Mouse (Mus musculus): ENCODE results near the gene Sh3pxd2b.
A peak's percentile ranks its signal among the peaks of the same experiment; 100 is the strongest.

The Sh3pxd2b gene

DNA sequence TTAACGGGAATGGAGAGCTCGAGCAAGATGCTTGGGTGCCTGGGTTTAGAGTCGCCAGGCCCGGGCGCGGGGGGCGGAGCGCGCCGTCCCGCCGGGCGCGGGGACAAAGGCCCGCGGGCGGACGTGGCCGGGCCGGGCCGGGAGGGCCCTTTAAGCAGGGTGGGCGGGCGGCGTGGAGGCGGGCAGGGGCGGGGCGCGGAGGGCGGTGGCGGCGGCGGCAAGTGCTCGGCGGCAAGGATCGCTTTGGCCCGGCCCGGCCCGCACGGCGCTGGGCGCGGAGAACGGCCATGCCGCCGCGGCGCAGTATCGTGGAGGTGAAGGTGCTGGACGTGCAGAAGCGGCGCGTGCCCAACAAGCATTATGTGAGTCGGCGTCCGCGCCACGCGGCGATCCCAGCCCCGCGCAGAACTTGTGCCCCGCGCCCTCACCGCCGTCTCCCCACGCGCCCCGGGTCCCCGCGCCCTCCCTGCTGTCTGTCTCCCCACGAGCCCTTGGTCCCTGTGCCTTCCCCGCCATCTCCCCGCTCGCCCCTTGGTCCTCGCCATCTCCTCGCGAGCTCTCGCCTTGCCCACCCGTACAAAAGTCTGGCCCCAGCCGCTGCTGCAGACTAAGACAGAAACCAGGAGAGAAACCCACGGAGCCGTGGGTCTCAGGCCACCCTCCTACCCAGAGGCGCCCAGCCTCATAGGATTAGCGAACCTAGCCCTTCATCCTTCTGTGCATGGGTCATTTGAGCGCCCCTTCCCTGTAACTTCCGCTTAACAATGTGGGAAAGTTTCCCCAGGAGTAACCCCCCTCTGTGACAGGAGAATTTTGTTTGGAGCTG is at the start of gene Sh3pxd2b:
Gene Sh3pxd2b (plus strand): TSS at position 214 of the 826 bp plus-strand sequence.
- peak; percentile 64 for DNase-seq

DNA sequence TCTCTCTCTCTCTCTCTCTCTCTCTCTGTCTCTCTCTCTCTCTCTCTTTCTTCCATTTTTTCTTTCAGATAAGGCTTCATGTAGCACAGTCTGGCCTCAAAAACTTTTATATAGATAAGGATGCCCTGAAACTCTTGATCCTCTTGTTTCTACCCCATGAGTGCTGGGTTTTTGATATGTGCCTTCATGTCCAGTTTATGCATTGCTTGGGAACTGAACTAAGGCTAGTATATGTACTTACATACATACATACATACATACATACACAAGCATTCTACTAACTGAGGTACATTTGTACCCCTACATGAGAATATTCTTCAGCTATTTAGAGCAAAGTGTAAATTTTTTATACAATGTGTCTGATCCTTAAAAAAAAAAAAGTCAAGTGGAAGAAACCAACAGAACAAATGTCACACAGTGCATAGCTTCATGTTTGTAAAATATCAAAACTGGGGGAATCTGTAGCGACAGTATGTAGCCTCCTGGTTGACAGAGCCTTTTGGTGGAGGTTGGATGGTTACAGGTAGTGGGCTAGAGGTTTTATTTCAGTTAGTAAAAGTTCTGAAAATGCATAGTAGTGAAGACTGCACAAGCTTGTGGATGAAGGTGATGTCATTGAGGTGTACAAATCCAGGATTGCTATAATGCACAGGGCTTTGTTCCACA is 49.6 kb upstream of the Sh3pxd2b start:
- no peak for DNase-seq

DNA sequence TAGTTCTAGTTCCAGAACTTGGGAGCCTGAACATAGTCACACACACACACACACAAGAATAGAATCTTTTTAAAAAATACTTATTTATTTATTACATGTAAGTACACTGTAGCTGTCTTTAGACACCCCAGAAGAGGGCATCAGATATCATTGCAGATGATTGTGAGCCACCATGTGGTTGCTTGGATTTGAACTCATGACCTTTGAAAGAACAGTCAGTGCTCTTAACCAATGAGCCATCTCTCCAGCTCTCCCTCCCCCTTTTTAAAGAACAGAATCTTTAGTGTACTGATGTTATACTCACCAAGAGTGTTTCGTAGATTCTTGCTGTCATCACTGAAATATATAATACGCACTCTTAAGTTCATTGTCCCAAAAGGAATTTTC is 49.1 kb upstream of the Sh3pxd2b start:
- DNase-seq: no peak

DNA sequence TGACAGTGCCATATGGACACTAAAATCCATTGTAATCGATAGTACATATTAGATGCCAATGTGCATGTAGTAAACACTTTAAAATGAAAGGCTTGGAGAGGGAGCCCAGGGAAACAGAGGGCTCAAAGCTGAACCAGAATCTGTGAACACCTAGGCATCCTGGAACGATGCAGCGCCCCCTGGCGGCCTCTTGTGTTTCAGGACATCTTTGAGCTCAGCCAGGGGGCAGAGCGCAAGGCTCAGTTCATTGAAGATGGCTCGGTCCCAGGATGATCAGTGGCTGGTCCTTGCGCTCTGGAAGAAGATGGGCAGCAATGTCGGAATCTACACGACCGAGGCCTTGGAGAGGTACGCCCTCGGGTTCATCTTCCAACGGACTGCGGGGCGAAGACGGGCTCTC is 47.8 kb upstream of the Sh3pxd2b start, which contains the start of gene Hbq1a:
Gene Hbq1a (plus strand): TSS at position 205 of the 400 bp plus-strand sequence.
- DNase-seq: peak; percentile 69

DNA sequence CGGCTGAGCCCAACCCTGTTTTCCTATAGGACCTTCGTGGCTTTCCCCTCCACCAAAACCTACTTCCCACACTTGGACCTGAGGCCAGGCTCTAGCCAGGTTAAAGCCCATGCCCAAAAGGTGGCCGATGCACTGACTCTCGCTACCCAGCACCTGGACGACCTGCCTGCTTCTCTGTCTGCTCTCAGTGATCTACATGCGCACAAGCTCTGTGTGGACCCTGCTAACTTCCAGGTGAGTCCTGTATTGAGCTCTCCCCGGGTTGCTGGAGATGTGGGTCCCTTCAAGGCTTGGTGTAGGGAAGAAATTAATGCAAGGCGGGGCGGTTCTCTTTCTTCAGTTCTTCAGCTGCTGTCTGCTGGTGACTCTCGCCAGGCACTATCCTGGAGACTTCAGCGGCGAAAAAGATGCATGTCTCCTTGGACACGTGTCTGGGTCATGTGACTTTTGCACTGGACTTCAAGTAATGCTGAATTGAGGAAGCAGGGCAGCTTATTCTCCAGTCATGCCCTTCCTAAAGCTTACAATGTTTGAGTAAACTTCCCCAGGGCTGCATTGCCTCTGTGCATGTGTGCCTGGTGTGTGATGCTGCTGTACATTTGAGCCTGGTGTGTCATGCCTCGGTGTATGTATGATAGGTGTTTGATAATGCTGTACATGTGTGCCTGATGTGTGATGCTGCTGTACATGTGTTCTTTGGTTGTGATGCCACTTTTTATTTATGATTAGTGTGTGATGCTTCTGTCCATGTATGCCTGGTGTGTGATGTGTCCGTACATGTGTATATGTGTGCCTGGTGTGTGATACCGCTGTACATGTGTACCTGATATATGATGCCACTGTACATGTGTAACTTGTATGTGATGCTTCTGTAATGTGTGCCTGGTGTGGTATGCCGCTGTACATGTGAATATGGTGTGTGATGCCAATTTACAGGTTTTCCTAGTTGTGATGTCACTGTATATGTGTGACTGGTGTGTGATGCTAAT is 47.0 kb upstream of the Sh3pxd2b start:
- no peak for DNase-seq

DNA sequence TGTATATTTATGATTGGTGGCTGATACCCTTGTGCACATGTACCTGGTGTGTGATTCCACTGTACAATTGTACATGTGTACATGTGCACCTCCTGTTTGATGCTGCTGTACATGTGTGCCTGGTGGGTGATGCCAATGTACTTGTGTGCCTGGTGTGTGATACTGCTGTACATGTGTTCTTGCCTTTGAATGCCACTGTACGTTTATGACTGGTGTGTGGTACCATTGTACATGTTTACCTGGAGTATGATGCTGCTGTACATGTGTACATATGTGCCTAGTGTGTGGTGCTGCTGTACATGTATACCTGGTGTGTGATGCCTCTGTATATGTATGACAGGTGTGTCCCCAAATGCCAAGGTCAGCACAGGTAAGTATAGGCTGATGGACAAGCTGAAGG is 46.1 kb upstream of the Sh3pxd2b start:
- no peak for DNase-seq

DNA sequence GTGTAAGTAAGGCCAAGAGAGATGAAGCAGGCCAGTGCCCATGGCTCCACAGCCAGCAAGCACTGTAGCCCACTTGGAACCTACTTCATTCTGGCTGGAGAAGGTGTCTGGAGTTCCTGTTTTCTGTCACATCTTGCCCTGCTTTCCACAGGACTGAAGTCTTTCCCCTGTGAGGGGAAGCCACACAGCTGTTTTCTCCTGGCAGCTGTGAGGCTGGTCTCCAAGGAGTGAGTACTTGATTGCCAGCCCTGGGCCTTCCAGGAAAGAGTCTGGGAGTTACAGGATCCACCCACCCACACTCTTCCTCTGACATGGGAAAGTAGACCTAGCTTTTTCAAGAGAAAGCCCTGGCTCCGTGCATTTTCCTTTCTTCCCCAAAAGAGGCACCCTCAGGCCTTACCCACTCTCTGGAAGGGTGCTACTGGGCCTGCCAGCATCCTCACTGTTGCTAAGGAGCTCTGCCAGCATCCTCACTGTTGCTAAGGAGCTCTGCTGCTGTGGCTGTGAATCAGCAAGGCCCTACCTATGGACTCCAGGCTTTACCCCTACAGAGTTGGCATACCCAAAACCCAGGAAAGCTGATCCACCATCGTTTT is 44.7 kb upstream of the Sh3pxd2b start:
- DNase-seq: no peak

DNA sequence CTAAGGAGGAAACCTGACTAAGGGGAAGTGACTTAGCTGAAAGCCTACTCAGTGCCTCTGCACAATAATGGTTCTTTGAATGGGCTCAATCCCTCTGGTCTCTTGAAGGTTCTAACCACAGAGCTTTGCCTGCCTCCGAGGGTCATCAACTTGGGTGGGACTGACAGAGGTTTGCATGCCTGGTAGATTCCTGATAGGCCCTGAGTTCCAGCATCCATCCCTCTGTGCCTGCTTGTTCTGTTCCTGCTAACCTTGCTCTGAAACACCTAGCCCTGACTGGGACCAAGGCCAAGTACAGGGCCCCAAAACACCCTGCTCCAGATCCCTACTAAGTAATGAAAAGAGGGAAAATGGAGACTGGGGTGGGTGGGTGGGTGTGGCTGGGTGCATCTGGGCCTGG is 44.2 kb upstream of the Sh3pxd2b start:
- DNase-seq: no peak

DNA sequence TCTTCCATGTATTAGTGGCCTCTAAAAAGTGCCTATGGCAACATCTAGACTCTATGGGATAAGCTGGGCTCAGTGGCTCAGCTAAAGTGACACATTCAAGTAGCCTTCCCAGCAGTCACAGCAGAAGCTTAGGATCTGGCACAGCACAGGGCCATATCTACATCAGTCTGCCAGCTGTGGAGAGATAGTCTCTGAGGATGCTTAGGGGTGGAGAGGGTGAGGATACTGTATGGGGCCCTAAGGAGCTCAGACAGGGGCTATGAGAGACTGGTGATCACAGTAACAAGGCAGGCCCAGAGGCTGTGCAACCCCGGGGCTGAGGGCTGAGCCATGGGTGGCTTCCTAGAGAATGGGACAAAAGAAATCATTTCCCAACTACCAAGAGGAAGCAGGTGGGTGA is 40.6 kb upstream of the Sh3pxd2b start:
- DNase-seq: no peak

DNA sequence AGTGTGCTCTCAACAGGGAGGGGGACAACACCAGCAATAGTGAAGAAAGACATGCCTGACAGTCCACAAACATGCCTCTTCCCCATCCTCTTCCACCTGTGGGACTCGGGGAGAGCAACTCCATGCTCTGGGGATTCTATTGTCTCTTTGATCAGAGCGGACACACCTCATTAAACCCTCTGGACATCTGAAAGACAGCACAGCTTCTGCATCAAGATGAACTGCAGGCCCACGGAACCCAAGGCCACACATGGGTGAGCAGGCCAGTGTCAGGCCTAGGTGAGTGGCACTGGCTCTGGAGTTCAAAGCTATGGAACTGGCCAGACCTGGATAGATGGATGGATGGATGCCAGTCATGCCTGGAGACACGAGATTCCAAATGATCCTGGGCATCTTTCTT is 38.2 kb upstream of the Sh3pxd2b start:
- DNase-seq: no peak

DNA sequence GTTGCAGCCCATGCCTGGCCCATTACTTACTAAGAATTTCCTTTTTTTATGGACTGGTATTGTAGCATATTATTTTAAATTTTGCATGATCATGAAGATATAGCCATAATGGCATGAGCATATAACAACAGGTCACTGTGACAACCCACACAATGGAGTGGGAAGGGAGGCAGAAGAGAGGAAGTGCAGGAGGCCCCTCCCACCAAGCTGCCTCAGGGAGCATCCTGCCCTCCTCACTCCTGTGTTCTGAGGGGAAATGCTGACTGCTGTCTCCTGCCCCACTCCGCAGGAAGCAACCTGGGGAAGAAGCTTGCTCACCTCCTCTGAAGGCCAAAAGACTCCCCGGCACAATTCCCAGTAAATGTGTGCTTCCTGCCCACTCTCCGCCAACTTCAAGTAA is 37.7 kb upstream of the Sh3pxd2b start:
- DNase-seq: no peak

DNA sequence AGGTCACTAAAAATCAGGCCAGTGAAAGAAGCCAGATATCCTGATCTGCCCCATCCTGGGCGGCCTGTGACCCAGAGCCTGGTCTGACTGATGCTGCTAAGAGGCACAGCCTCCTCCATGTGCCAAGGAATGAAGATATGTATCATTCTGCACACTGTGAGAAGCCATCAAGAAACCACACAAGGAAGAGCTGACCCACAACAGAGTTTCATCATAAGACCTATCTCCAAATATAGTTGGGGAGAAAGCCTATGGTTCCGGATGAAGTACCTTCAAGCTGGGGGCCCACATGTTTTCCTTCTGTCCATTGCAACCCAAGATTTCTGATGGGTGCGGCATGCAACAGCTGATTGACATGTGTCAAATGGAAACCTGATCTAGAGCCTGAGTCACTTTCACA is 31.6 kb upstream of the Sh3pxd2b start:
- no peak for DNase-seq

DNA sequence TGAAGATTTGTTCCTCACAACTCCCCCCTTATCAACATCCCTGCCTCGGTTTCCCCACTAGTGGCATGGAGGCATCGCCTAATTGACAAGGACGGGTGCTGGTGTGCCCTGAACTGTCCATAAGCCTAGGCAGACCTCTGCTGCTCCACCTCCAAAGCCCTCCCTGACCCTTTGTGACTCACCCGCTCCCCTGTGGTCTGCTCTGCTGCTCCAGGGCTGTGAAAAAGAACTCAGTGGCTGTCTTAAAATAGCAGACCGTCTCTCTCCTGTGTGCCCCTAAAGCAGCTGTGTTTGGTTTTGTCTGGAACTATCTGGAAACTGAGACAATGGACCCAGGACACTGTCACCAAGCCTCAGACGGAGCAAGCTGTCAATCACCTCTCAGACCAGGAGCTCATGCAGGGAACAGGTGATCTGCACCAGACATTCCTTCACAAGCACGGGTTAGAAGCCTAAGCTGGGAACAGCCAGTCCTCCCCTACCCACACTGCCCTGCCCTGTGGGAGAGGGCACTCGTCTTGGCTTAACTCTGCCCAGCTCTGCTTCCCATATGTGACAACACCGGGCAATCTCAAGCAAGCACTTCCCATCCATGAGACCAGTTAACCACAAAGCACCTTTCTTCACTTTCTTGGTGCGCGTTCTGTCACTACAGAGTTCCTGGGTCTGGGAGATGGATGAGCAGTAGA is 27.0 kb upstream of the Sh3pxd2b start:
- DNase-seq: no peak

DNA sequence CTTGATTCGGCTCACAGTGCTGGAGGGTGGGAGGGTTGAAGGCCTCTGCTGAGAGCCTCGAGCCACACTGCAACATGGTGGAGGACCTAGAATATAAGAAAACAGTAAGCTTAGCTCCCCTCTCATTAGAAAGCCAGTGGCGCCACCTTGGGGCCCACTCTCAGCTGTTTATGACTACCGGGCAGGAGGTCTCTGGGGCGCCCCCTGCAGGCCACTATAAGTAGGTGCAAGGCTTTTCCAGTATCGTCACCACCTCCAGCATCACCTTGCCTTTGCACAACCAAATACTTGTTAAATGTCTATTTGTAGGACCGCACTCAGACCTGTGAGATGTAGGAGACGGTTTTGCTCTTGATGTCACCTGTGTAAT is 26.4 kb upstream of the Sh3pxd2b start:
- peak; percentile 54 for DNase-seq

DNA sequence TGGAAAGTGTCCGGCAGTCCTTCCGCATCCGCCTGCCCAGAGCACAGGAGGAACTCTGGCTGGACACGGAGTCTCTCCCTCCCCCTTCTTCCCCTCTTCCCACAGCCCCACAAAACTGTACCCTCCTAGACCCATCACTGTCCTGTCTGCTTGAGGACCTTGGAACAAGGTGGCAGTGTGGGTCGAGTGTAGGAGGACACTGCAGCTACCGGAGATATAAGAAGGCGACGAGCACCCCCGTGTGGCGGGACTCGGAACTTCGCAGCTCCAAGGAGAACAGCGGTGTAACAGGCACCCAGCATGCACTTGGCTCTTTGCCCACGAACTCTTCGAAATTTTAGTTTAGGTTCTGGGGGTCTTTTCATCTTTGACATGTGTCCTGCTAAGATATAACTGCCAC is 23.0 kb upstream of the Sh3pxd2b start:
- DNase-seq: peak; percentile 90

DNA sequence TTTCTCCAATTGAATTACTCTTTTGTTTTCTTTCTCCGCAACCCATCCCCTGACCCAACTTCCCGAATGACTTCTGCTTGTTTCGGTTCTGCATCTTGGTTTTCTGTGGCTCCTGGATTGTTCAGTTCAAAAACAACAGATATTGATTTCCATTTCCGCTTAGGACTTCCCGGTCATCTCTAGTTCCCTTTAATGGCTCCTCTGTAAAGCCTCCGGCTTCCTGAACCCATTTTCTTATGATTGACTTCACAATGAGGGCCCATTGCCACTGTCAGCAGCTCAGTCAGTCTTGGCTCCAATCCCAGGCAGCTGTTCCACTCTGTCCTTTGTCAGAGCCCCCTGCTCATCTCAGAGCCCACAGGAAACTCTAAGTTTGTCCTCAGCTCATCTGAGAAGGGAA is 16.5 kb upstream of the Sh3pxd2b start:
- DNase-seq: peak; percentile 32

DNA sequence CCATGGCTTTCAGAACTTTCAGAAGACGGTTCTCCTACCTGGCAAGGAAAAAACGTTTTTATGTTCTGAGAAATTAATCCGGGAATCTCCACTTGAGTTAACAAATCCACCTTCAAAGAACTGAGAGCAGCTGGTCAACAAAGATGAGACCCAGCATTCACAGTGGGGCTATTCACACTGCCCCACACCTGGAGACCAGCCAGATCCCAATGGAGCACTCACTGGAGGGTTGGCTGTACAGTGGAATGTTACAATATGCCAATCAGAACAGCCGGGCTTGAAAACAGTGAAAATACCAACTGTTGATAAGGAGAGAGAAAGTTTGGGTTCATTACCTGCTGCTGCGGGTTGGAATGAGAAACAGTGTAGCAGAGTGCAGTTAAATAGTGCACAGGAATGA is 15.8 kb upstream of the Sh3pxd2b start:
- DNase-seq: no peak

DNA sequence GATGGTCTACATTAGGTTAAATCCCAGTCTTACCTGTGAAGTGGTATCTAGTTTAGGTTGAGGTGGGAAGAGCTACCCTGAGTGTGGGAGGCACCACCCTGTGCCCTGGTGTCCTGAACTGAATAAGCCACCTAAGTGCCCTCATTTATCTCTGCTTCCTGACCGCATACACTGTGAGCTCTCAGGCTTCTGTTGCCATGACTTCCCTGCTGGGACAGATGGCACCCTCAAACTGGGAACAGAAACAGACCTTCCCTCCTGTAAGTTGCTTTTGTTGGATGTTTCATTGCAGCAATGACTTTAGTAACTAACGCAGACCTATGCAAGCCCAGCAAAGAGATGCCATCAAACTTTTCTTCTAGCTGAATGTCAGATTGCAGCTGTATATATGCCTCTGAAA is 14.4 kb upstream of the Sh3pxd2b start:
- no peak for DNase-seq

DNA sequence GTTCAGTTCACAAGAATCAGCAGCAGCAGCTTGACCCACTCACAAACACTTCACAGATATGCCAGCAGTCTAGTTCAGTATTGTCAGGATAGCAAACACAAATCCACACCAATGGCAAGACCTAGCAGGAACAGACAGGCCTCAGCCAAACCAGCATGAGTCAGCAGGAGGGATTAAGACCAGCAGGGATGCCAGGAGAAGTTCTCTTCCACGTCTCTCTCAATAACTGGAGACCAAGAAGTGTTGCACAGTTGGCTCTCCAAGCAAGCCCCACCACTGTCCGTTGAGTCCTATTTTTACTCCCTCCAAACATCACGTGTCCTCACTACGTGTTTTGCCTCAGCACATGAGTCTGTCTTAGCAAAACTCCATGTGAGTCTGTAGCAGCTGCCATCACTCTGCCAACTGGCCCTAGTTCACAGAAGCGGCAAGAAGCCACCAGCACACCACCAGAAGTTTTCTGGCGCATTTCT is 11.1 kb upstream of the Sh3pxd2b start:
- DNase-seq: no peak

DNA sequence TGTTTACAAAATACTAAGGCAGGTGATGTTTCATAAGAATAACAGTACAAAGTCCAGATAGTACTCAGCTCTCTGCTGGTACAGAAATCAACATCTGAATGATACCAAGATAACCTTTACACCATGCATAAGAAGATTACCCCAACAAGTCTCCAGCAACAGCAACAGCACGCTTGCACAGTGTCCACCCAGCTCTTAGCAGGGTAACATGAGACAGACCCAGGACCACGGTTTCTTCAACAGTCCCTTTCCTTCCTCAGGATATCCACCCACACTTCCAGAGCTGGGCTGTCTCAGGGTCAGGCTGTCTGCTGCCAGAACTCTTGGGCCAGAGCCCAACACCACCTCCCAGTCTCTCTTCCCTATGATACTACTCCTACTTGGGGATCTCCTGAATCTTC is 8.5 kb upstream of the Sh3pxd2b start:
- peak; percentile 34 for DNase-seq

DNA sequence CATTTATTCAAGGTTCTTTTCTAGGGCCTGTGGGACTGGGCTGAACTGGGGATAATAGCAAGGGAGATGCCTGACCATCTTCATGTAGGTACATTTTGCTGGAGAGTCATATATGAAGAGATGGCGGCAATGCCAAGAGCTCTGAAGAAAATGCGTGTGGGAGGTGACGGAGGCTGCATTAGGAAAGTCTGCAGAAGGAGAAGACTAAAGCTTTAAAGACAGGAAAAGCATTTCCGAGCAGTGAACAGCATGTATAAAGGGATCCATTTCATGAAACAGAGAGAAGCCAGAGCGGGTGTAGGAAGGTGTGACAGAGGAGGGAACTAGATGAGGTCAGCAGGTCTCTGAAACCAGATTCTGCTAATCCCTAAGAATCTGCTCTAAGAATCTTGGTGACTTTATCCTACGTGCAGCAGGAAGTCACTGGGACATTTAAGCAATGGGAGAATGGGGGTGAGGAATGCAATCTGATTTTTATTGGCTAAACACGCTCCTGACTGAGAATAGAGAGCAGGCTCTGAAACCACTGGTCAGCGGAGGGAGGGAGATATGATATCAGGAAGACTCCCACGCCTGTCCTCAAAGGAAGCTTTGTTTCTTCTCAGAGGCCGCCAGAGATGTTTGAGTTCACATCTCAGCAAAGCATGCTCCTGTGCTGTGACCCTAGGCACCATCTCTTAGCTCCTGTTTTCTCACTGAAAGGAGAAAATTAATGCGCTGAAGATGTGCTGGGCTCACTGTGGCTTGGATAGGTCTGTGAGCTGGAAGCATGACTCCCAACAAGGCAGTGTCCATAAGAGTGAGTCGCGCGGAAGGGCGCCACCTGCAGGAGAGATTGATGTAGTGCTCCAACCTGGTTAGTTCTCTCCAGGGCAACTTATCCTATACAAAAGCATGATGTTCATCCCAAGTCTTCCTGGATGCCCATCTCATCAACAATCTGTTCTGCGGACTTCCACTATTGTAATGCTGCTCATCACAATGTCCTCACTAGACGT is 6.8 kb upstream of the Sh3pxd2b start:
- DNase-seq: peak; percentile 42

All from kidney, adult 18-20 months (tissue).